Mouse (Mus musculus) heart, postnatal 4 days (tissue): ENCODE results near the gene Zfp296. TPM values are rescaled to one million over a fixed set of nuclear protein-coding genes. Genes with fewer than 3 reads are reported as not detected.
A peak's percentile ranks its signal among the peaks of the same experiment; 100 is the strongest.

Experiments
- DNase-seq: peaks from one replicate; pipeline ENCODE4 v3.0.0; 2021
- total RNA-seq, 2 experiments: library from RNA; stranded (reverse); gene quantifications; 2 replicates each; pipeline ENCODE4 v1.2.3; 2021

The Zfp296 gene
- total RNA-seq, 2 experiments from 2014 or later: 0.17 TPM; not detected in 1

DNA sequence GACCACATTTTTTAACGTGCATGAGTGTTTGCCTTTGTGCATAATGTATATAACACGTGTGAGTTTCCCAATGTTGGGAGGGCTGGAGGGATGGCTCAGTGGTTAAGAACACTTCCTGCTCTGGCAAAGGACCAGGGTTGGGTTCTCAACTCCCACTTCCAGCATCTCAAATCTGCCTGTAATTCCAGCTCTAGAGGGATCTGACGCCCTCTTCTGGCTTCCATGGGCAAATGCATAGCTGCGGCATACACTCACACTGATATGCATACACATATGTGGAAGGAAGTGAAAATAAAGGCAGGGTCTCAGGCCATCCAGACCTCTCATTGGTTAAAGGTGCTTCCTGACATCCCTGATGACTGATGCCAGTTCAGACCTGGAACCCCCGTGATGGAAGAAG lies 30.2 kb downstream of the Zfp296 start:
- no peak for DNase-seq

DNA sequence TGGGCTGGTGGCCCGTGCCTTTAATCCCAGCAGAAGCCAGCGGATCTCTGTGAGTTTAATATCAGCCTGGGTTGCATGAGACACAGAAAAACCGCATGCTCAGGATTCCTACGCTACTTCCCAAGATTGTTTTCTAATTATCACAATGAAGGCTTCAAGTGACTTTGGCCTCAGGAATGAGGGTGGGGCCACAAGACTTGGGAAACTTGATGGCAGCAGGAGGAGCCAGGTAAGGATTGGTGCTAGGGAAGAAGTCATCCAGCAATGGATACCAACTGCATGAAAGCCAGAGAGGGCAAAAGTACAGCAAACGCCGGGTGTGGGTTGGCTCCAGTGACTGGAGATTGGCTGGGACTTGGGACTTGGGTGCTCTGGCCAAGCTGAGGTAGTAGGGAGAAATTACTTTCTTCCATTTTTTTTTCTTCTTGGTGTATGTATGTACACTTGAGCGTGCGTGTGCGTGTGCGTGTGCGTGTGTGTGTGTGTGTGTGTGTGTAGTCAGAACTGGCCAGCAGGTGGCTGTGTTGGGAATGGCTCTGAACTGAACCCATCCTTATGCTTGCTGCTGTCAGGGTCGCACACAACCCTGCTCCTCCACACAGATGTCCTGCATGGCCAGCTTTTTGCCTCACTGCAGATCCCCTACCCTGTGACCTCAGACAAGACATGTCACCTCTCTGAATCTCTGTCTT lies 32.7 kb downstream of the Zfp296 start:
- DNase-seq: no peak

DNA sequence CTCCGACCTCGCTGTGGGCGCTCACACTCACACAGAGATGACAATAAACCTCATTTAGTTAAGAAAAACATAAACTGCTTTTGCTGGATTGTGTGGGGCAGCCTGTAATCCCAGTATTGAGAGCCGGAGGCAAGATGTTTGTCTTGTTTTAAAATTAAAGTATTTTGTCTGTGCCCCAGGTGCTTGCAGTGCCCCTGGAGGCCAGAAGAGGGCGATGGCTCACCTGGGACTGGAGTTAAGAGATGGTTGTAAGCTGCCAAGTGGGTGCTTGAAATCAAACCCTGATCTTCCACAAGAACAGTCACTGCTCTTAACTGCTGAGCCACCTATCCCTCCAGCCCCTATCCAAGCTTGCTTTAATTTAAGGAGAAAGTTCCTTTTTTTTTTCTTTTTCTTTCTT lies 33.9 kb downstream of the Zfp296 start:
- DNase-seq: no peak

DNA sequence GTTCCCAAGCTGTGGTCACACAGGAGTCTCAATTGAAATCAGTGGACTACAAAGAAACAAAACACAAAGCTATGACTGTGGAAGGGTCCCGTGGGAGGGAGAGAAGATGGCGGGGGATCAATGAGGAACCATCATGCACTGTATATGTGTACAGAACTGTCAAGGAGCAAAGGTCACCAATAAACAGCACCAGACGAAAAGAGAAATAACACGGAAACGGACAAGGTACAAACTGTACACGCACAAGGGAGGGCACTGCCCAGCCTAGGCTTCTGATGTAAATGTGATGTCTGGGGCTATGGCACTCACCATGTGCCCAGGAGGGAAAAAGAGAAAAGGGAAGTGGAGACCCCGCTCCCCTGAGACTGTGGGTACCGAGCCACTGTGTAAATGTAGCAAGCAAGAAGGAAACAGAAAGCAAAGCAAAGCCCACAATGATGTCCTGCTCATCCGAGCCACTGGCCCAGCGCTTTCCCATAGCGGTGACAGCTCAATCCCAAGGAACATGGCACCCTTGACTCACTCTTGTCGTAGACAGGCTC lies 38.0 kb downstream of the Zfp296 start:
- no peak for DNase-seq

DNA sequence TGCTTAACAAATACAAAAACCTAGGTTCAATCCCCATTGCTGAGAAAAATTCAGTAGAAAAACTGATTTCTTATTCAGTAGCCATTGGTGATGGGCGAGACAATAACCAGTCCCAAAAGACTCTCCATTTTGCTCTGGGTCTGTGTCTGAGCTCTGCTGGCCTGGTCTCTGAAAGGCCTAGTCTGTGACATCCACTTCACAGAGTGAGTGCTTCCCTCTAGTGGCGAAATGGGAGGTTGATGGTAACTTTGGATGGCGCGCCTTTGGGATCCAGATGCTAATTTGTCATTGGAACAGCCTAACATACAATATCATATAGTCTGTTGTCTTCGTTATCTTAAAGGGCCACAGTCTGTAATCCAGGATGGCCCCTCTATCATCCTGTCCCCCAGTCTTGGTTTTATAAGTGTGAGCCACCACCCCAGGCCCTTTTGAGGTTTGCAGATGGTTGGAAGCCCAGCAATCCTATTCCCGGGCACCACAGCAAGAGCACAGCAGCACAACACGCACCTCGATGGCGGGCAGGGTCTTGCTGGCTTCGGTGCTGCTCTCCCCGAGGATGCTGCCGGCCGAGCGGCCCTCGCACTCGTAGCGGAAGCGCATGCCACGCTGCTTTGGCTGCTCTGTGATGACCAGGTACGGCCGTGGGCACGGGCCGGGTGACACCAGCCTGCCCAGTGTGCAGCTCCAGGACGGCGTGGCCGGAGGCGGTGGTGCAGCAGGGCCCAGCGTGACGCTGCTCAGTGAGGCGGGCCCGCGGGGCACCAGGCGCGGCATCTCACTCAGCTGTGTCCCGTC lies 42.1 kb downstream of the Zfp296 start:
- DNase-seq: peak; percentile 85

DNA sequence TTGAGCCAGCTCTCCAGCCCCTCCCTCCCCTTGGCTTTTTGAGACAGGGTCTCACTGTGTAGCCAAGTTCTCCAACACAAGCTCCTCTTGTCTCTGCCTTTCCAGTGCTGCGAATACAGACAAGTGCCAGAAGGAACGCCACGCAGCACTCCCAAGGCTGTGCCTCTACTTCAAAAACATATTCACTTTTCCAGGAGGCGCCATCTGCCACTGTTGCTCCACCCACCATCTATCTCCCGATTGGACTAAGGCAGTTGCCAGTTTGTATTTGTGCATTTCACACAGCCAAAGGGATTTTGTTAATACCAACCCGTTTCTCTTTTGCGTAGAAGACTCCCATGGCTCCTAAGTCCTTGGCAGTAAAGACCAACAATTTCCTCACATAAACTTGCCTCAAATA lies 43.7 kb downstream of the Zfp296 start:
- DNase-seq: no peak

DNA sequence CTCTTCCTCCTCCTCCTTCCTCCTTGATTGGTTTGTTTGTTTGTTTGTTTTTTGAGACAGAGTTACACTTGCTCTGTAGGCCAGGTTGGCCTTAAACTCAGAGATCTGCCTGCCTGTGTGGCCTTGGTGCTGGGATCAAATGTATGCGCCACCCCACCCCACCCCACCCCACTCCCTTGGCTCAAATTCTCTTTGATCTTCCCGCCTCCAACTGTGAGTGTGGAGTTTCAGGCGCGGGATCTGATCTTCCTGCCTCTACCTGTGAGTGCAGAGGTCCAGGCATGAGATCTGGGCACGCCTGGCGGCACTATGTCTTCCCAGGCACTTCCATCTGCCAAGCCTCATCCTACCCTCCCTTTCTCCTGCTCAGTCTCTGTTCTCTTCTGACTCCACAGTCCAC lies 45.2 kb downstream of the Zfp296 start:
- DNase-seq: no peak

DNA sequence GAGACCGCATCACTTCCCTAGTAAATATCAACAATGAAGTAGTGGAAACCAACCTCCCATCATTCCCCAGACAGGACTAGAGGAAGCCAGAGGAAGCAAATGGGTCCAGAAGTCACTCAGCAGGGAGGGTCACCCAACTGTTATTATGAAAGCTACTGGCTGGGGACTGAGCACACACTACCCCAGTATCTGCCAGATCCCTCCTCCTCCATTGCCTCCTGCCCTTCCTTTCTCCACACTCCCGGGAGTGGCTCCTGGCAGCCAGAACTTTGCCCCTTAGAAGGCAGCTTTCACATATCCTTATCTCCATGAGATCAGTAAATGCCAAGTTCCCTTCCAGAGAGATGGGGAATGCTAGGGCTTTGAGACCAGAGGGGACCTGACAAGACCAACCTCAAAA lies 46.3 kb downstream of the Zfp296 start:
- DNase-seq: no peak

DNA sequence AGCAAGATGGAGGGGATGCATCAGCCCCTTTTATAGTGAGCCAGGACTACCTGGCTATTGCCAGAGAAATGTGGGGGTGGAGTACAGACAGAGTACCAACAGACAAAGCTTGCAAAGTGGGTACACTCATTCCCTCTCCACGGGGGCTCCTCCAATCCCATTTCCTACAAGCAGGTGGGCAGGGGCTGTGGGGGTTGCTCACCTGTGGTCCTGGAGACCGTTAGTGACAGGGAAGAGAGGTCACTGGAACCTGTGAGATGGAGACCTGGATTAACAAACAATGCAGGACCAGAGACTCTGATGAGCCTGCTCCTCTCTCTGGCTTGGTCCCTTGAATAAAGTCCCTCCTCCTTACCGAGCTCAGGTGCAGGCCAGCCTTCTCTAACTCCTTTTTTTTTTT lies 50.6 kb downstream of the Zfp296 start:
- DNase-seq: no peak

DNA sequence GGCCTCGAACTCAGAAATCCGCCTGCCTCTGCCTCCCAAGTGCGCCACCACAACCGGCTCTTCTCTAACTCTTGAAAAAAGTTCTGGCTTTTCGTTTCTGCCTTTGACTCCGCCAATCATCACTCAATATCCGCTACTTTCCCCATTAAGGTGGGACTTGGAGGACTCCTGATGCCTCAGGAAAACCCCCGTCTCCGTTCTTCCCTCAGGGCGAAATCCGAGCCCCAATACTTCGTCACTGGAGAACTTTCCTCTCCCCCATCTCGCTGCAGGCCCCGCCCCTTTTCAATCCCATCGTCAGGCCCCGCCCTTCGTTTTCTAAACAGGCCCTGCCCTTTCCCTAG lies 51.1 kb downstream of the Zfp296 start:
- no peak for DNase-seq

DNA sequence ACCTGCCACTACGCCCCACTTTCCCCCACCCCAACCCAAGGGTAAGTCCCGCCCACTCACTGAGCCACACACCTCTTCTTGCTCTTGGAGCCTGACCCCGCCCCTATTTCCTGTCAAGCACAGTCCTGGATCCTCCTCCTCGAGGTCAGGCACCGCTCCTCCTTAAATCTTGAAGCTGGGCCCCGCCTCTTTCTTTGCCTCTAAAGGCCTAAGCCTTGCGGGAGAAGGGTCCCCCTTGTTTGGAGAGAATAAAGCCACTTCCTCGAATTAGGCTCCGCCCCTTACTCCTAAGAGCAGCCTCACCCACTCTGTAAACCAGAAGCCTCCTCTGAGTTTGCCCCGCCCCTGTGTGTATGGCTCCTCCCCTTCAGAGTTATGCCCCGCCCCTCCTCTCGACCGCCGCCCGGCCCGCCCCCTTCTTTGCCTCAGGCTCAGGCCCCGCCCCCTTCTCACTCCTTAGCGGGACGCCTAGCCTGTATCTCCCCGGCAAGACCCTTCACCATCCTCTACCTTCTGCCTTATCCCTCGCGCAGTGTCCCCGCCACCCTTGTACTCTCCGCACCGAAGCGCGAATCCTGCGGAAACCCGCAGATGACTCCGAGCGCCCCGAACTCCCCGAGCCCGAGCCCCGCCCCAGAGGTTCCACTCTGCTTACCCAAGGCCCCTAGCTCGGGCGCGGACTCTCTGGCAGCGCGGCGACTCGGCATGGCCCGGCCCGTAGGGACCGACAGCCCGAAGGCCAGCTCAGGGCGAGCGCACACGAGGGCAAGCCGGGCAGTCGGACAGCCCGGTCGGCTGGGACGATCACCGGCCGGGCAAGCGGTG lies 51.7 kb downstream of the Zfp296 start:
- DNase-seq: peak; percentile 96

DNA sequence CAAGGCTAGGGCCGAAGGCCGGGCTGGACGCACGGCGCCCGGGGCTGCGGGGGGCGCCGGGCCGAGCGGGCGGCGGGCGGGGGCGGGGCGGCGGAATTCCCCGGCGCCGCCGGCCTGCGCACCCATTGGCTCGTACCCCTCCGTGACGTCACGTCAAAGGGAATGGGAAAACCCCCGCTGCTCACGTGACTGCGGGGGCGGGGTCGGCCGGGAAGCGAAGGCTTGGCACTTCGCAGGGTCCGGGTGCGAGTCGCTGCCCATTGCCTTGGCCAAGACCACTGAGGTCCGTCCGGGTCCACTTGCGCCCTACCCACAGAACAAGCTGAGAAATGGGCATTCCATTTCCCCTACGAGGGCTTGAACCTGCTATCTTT lies 52.3 kb downstream of the Zfp296 start, which contains the start of gene Relb:
Gene Relb, minus strand, starts transcription at position 78 of the 374 bp plus-strand sequence.
- peak; percentile 96 for DNase-seq

Other genes starting within 250 kb of the Zfp296 start
- gene Ercc1, start 232.5 kb upstream of the Zfp296 start, total RNA-seq: 10 to 100 TPM; 42.4 to 43.5 TPM
- gene Cd3eap, start 217.8 kb upstream of the Zfp296 start, total RNA-seq: 1 to 10 TPM; 9.0 to 9.5 TPM
- 10 to 100 TPM; 39.0 to 47.2 TPM for gene Ppp1r13l, start 217.5 kb upstream of the Zfp296 start, total RNA-seq
- gene Ercc2, start 195.3 kb upstream of the Zfp296 start, total RNA-seq: 10 to 100 TPM; 13.8 to 18.6 TPM
- gene Klc3, start 173.2 kb upstream of the Zfp296 start, total RNA-seq: under 1 TPM; 0.33 to 0.36 TPM
- gene Ckm, start 172.5 kb upstream of the Zfp296 start, total RNA-seq: 1,000 to 10,000 TPM; 2,784 to 3,078 TPM
- gene Mark4, start 118.5 kb upstream of the Zfp296 start, total RNA-seq: 10 to 100 TPM; 28.8 to 30.3 TPM
- 1 to 10 TPM in 1 of 2 experiments, under 1 TPM in 1; 0.93 to 1.1 TPM for gene Exoc3l2, start 114.0 kb upstream of the Zfp296 start, total RNA-seq
- gene Bloc1s3, start 68.9 kb upstream of the Zfp296 start, total RNA-seq: 1 to 10 TPM; 2.0 to 2.5 TPM
- gene Trappc6a, start 68.9 kb upstream of the Zfp296 start, total RNA-seq: 10 to 100 TPM; 45.8 to 46.8 TPM
- not detected for gene Nkpd1, start 59.4 kb upstream of the Zfp296 start, total RNA-seq
- 10 to 100 TPM; 45.4 to 45.6 TPM for gene Ppp1r37, start 14.2 kb upstream of the Zfp296 start, total RNA-seq
- 10 to 100 TPM; 55.3 to 61.1 TPM for gene Gemin7, start 308 bp downstream of the Zfp296 start, total RNA-seq
- gene Clasrp, start 27.2 kb downstream of the Zfp296 start, total RNA-seq: 10 to 100 TPM; 33.0 to 33.7 TPM
- 1 to 10 TPM; 8.1 to 9.1 TPM for gene Relb, start 52.2 kb downstream of the Zfp296 start, total RNA-seq
- gene Clptm1, start 87.7 kb downstream of the Zfp296 start, total RNA-seq: 10 to 100 TPM; 98.0 to 99.1 TPM
- gene Apoc2, start 100.7 kb downstream of the Zfp296 start, total RNA-seq: under 1 TPM in 1 of 2 experiments, not detected in 1; 0.52 TPM
- gene Gm44805, start 104.1 kb downstream of the Zfp296 start, total RNA-seq: not detected
- not detected for gene Apoc4, start 104.2 kb downstream of the Zfp296 start, total RNA-seq
- 1 to 10 TPM; 1.9 to 3.0 TPM for gene Apoc1, start 115.4 kb downstream of the Zfp296 start, total RNA-seq
- 100 to 1,000 TPM; 198 to 213 TPM for gene Apoe, start 121.9 kb downstream of the Zfp296 start, total RNA-seq
- 100 to 1,000 TPM; 147 to 153 TPM for gene Tomm40, start 138.2 kb downstream of the Zfp296 start, total RNA-seq
- 10 to 100 TPM; 41.7 to 45.4 TPM for gene Nectin2, start 173.2 kb downstream of the Zfp296 start, total RNA-seq
- 100 to 1,000 TPM; 263 to 285 TPM for gene Bcam, start 193.7 kb downstream of the Zfp296 start, total RNA-seq
- gene Cblc, start 219.5 kb downstream of the Zfp296 start, total RNA-seq: not detected
- gene Bcl3, start 245.5 kb downstream of the Zfp296 start, total RNA-seq: 1 to 10 TPM; 4.0 TPM